Mouse (Mus musculus) v-Abl transformed pro-B cells (cell line): ENCODE data around the gene Wdr13.
"Not testable (repeated sequence)": the region's sequence is repeated elsewhere in the genome, so short reads cannot be mapped to it uniquely, and the experiment has no call there.

ENCODE experiments used
- in situ Hi-C, 2 experiments: fragments of 400-800 bp; cut with MboI; formaldehyde crosslinking; loops; one replicate each; pipeline ENCODE4 v1.15.1; 2025; ENCODE audit not compliant: unreplicated experiment in 2 of 2

Wdr13 gene

DNA sequence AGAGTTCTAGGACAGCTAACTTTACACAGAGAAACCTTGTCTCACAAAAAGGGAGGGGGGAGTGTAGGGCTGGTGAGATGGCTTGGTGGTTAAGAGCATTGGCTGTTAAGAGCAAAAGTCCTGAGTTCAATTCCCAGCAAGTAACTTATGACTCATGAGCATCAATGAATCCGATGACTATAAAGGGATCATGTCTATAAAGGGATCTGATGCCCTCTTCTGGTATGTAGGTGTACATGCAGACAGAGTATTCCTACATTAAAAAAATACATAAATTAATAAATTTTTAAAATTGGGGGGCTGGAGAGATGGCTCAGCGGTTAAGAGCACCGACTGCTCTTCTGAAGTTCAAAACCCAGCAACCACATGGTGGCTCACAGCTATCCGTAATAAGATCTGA, 17.4 kb downstream of the Wdr13 start:
- in situ Hi-C loops: loop anchor here in 1 of 2 experiments (25.0 kb wide), 1 partner anchor 203 kb away; the partner anchor contains the start of genes Gm10490, Gm10491 and Pcsk1n

DNA sequence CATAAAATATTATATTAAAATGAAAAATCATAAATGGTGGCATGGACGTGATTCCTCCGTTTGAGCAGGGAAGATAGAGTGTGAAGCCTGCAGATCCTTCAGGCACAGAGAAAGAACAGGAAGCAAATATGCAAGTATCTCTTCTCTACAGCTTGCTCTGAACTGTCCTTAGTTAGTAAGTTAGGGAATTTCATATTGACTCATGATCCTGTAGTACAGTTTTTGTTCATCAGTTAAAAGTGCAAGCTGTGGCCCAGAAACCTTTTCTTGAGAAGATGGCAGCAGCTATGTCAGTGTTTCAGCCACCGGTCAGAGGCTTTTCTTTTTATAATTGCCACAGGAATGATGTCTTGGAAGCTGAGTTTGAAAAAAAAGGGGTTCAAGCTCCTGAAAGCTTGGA, 27.7 kb downstream of the Wdr13 start:
- in situ Hi-C loops: loop anchor here (5.0 to 25.0 kb wide), 2 partner anchors 193 kb away; partner anchors contain the start of genes Gm10490 (in 1 of the 2), Gm10491 (in 1 of the 2) and Pcsk1n (in 1 of the 2)

DNA sequence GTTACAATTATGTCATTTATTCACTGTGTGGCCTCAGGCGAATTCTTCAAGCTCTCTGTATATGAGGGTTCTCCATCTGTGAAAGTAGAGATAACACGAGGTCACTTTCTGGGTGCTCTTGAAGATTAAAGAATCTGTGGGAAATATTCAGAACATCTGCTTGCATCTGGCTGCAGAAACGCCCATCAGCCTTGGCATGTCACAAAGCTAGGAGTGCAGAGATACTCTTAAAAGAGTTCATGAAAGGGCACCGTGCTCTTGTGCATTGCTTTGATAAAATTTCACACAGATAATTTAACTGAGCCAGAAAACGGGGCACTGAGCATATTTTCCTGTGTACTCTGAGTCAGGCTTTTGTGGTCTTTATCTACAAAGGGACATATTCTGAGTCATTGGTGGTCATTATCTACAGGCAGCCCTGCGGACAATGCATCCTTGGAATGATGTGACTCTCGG, 30.5 kb downstream of the Wdr13 start:
- in situ Hi-C loops: loop anchor here in 1 of 2 experiments (25.0 kb wide), 1 partner anchor 190 kb away; the partner anchor contains the start of genes Gm10490, Gm10491 and Pcsk1n

DNA sequence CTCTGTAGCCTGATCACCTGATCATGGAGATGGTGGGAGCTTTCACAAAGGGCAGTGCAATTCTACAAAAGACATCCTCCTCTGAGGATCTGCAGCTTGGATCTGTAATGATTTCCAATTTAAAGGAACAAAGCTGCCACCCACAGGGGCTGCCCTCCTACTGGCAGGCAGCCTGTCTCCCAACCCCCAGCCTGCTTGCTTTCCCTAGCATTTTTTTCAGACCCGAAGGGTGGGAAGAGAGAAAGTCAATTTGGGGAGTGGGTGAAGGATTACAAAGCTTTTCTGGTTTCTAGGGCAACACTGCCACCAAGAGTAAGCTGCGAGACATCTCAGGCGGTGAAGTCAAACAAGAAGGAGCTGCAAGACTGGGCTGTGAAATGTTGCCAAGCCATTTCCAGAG, 31.7 kb downstream of the Wdr13 start:
- in situ Hi-C loops: loop anchor here in 1 of 2 experiments (25.0 kb wide), 1 partner anchor 189 kb away; the partner anchor contains the start of genes Gm10490, Gm10491 and Pcsk1n

DNA sequence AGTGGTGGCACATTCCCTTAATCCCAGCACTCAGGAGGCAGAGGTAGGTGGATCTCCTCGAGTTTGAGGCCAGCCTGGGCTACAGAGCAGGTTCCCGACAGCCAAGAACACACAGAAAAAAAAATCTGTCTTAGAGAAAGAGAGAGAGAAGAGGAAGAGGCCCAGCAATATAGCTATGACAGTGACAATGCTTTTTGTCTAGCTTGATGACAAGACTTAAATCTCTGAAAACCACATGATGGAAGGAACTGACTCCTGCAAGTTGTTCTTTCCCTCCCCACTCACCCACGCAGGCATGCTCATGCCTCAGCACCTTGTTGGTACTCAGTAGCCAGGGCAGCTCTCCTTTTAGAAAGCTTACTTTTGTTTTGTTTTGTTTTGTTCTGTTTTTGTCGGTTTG, 33.3 kb downstream of the Wdr13 start:
- in situ Hi-C loops: no loop called here

DNA sequence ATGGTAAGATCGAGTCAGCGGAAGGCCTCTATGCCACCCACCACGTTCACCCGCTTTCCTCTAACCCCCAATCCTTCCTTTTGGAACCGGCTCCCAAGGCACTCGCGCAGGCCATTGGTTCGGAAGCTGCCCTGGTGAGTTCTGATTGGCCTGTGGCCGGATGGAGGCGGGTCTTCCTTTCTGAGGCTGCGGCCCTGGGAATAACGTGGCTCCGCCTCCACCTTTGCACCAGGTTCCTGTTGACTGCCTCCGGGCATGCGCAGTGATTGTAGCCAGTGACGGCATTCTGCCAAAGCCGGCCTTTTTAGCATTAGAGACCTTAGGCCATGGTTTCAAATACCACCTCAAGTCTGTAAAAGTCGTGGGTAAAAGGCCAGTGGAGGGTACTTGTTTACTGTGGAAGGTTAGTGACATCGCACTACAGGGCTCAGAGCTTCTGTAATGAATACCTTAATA, 35.9 kb downstream of the Wdr13 start:
- in situ Hi-C loops: no loop called here

DNA sequence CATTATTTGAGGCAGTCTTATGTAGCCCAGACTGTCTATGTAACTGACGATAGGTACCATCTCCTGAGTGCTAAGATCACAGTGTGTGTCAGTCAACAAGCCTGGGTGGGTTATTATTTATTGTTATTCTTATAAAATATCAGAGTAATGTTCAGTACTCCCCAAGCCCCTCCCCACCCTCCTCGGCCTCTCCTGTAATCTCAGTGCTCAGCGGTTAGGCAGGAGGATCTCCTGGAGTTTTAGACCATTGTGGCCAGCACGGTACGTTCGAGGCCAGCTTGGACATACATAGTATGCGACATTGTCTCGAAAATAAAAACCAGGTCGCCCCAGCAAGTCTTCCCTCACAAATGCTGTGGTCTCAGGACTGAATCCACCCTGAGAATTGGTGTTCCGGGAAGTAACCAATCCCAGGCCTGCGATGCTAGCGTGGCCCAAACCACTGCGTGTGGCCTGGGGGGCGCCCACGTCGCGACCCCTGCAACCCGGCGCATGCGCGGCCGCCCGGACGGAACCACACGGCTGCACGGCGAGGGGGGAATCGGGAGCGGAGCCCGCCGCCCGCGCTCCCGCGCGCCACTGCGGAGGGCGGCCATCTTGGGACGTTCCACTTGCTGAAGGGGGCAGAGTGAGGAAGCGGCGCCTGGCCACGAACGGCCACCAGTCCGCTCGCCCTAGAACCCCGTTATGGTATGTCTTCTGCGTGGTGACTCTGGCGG, 36.5 kb downstream of the Wdr13 start:
- in situ Hi-C loops: not testable (repeated sequence)

DNA sequence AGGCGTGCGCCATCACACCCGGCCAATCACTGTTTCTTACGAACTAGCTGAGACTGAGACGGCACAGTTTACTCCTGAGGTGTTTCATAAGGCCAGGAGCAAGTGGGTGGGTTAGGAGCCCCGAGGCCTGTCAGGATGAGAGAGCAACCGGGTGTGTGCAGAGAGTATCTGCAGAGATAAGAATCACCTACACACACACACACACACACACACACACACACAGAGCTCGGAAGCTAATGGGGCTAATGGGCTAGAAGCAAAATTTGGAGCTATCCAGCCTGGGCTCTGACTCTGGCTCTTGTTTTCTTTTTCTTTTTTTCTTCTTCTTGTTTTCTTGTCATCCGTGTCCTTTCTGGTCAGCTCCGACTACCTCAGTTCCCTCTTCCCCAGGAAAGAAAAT, 37.1 kb downstream of the Wdr13 start:
- in situ Hi-C loops: no loop called here

DNA sequence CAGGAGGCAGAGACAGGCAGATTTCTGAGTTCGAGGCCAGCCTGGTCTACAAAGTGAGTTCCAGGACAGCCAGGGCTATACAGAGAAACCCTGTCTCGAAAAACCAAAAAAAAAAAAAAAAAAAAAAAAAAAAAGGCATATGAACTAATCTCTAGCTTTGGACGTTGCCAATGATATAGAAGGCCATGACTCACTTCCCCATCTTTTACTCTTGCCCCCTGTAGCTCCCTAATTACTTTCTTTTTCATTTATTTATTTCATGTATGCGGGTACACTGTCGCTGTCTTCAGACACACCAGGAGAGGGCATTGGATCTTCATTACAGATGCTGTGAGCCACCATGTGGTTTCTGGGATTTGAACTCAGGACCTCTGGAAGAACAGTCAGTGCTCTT, 41.7 kb downstream of the Wdr13 start:
- in situ Hi-C loops: not testable (repeated sequence)

DNA sequence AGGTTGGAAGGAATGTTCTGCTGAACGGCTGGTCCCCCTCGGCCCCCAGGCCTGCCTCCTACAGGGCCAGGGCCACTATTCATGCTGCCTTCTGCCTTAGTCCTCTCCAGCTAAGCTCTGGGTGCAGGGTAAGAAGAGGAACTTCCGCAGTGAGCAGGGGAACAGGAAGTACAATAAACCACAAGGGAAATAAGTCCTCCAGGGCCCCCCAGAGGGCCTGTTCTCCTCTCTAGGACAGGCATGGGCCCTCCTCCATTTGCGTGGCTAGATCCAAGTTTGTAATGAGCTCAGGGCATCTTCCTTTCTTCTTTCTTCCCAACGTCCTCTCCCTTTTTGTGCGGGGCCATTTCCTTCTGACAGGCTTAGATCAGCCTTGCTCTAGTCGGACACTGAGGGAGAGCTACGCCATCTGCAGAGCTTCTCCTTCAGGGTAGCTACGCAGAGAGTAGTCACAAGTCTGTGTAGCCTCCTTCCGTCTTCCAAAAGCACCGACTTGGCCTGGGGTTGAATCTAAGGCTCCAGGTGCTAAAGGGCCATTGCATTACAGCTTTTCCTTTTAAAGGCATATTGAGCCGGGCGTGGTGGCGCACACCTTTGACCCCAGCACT, 42.2 kb downstream of the Wdr13 start, which contains the start of gene Was:
TSS of gene Was (minus strand) at position 153 of the 608 bp plus-strand sequence.
- in situ Hi-C loops: no loop called here

DNA sequence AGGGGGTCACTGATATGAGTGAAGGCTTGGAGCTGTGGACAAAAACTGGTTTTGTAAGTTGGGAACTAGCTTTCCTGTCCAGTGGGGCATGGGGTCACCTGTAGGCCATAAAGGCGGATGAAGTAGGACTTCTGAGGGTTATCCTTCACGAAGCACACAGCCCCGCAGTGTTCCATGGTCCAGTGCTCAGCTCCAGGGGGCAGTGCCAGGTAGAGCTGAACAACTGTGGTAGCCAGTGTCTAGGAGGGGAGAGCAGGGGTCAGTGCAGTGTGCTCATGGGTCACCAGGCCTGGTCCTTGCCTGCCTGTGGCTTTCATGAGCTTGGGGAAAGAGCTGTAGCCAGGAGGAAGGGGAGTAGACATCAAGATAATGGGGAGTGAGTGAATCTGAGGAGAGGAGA, 42.9 kb downstream of the Wdr13 start:
- in situ Hi-C loops: no loop called here

DNA sequence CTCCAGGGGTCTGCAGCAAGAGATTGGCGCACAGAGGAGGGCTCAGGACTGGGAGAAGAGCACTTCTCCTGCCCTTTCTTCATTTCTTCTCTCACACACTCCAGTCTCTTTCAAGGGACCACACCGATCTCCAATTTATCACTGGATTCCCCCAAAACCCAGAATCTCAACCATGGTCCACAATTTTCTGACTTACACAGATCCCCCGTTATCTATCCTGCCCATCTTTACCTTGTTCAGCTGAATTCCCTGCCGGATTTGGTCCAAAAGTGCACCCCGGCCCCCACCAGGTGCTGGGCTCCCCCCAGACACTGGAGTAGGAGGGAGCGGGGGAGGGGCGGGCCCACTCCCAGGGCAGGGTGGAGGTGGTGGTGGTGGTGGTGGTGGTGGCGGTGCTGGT, 47.1 kb downstream of the Wdr13 start:
- in situ Hi-C loops: no loop called here

DNA sequence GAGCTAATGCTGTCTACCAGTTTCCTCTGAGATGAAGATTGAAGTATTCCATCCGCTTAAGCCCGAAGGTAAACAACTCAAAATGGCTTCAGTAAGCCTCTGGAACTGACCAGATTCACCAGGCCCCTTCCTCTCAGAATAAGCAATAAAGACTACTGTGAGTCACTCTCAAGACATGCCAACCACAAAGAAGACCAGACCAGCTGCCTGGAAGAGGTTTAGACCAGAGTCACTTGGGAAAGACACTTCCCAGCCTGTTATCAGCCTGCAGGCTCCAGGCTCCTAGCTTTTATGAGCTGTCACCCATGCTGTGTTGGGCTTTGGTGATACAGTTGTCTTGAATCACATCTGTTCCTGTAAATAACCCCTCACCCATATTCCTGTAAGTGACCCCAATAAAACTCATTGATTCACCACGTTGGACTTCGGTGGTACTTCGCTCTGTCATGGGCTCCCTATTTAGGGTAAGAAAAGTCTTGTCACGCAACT, 47.9 kb downstream of the Wdr13 start:
- in situ Hi-C loops: no loop called here

DNA sequence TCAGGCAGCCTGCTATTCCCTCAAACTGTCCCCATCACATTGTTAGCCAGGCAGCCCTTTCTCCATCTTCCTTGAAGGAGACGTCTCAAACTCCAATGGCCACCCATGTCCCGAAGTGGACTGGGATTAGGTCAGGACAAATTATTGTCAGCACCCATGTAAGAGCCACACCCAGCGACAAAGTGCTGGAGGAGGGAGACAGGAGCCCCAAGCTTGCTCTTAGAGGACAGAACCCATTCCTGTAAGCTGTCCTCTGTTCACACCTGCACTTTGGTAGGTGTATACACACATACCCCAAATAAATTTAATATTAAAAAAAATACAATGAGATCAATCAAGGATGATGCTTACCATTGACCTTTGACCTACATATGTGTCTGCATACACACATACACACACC, 57.6 kb downstream of the Wdr13 start:
- in situ Hi-C loops: no loop called here

DNA sequence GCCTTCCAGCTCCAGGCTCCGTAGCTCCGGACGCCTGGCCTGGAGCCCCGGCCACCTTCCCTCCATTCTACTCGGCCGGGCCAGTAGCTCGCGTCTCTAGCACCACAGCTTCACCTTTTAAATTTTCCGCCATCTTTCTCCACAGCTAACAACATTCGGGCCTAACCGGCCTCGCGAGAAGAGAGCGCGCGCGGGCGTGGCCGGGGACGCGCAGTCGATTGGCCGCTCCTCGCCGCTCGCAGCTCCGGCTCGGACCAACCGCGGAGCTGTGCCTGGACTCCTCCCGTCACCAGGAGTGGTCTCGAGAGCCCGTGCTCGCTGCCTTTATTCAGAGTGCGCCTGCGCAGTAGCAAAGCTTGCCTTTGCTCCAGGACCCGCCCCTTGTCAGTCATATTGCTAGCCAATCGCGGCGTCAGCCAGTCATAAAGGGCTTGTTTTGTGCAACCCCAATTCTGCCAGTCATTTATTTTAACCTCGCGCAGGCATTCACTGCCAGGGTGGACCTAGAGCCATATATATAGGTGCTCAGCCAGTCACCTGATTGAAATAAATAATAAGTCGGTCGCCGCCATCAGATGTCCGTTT, 58.2 kb downstream of the Wdr13 start, which contains the start of gene Suv39h1:
TSS of gene Suv39h1 (minus strand) at position 331 of the 585 bp plus-strand sequence.
- in situ Hi-C loops: no loop called here

DNA sequence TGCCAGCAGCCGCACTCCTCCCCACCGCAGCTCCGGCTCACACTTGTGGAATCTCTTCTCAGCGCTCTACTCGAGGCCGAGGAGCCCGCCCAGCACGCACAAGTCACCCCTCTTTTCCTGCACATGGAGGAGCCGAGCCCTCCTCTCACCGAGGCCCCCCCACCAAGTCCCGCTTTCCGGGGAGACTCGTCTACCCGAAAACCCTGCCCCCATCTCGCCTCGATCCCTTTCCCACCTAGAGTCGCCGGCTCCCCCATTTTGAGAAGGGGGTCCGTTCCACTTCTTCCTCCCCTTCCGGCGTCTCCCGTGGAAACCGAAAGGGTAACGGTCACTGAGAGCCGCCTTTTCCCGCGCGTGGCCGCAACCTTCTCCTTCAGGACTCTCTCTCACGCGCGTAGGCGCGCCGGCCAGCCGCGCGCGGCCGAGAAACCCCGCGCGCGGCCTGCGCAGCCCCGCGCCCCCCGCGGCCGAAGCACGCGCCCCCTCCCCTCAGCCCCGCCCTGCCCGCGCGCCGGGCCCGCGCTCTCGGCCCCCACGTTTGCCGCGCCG, 58.7 kb downstream of the Wdr13 start:
- in situ Hi-C loops: no loop called here
